Mouse (Mus musculus): ENCODE measurements at regions not wholly inside any gene's neighbourhood (a gene's known extent, or its start where the extent isn't known, plus 50 kb on each side); places are given as distances from the start of the nearest gene placed in this dataset.

GRCm38 (mm10) chr10:84312656-84313055, 127.7 kb downstream of the Nuak1 start:
- no peak for DNase-seq (ENCODE audit: low spot score)

GRCm38 (mm10) chr10:84316857-84317256, 123.5 kb downstream of the Nuak1 start:
- no peak for DNase-seq (ENCODE audit: low spot score)

GRCm38 (mm10) chr10:84317960-84318359, 122.4 kb downstream of the Nuak1 start:
- DNase-seq (ENCODE audit: low spot score), result no peak

All from T-cell, adult 2 months (primary cell).